12 mouse cellular contexts compared by ENCODE assay signal in genomic region chr10:25426058-25426457, GRCm38 (mm10).
DNase-seq lines count a peak whose midpoint lies in the region; ATAC-seq and TF ChIP-seq lines count a peak whose summit lies in the region.
"Had no signal": no experiment of that assay in that cellular context is flagged by ENCODE, and none has a peak within 500 bp of the region (broad histone marks: within the 10 kb centered on the region; RNA-seq: fewer than 3 reads in every experiment).

No protein-coding gene starts in this region.

- H3K27ac ChIP-seq in cortical plate, adult 2 months (ENCODE audit: insufficient read depth, low read length) = peak overlapping the region; percentile 50; the same call in 1 of the 2 replicates
- H3K27ac ChIP-seq in lung, embryonic 15.5 days = peak overlapping the region; percentile 91
- H3K27ac ChIP-seq: forebrain, embryonic 15.5 days; neural tube, embryonic 13.5 days had no signal

- ATAC-seq in lung, embryonic 15.5 days (ENCODE audit: borderline replicate concordance, extremely low read depth, low FRiP score, low TSS enrichment) = peak; percentile 81
- no peak for ATAC-seq in CD4-positive, CD25-positive, alpha-beta regulatory T cell, adult 4 months
- ATAC-seq: forebrain, embryonic 15.5 days; inflammation-experienced regulatory T-cells, adult 6 months had no signal

- intact Hi-C loops in heart, postnatal 25 days (cut with DNase I) = no loop called here
- intact Hi-C loops in heart, postnatal 36 days (cut with DNase I) = no loop called here

- no peak overlapping the region for H3K4me3 ChIP-seq in cortical plate, adult 2 months (ENCODE audit: insufficient read depth, low read length)
- H3K4me3 ChIP-seq in lung, embryonic 15.5 days = no peak overlapping the region
- H3K4me3 ChIP-seq: forebrain, embryonic 15.5 days; neural tube, embryonic 13.5 days had no signal

- no peak overlapping the region for H3K9ac ChIP-seq in lung, embryonic 15.5 days
- H3K9ac ChIP-seq: forebrain, embryonic 15.5 days; neural tube, embryonic 13.5 days had no signal

- 22% methylated on average over 1 of the region's 1 CpGs for WGBS in lung, embryonic 15.5 days

- DNase-seq in heart, adult 18-20 months = peak; percentile 57 to 74
- DNase-seq in heart, postnatal 25 days (ENCODE audit: low spot score) = no peak
- peak; percentile 55 to 60 for DNase-seq in heart, postnatal 36 days
- no peak for DNase-seq in cerebellum, postnatal 10 days
- no peak for DNase-seq in right cerebral cortex, postnatal 14 days
- DNase-seq: cerebellum, adult 8-10 months had no signal

- 0 out of 2 replicates have a peak overlapping the region, but pooled peaks have one; percentile 1 for H3K4me2 ChIP-seq in lung, embryonic 15.5 days
- H3K4me2 ChIP-seq: forebrain, embryonic 15.5 days; neural tube, embryonic 13.5 days had no signal

- no peak for TF ChIP-seq CTCF in cortical plate, adult 2 months (IDR thresholded peaks at IDR 0.05; ENCODE audit: extremely low read depth, insufficient read depth, low read length)

- no peaks in the 10 kb centered on the region for H3K27me3 ChIP-seq in lung, embryonic 15.5 days
- H3K27me3 ChIP-seq: forebrain, embryonic 15.5 days; neural tube, embryonic 13.5 days had no signal

- H3K9me3 ChIP-seq in lung, embryonic 15.5 days = no peaks in the 10 kb centered on the region
- H3K9me3 ChIP-seq: forebrain, embryonic 15.5 days; neural tube, embryonic 13.5 days had no signal

- no peaks in the 10 kb centered on the region for H3K36me3 ChIP-seq in lung, embryonic 15.5 days
- H3K36me3 ChIP-seq: forebrain, embryonic 15.5 days; neural tube, embryonic 13.5 days had no signal

- TF ChIP-seq POLR2A in cortical plate, adult 2 months (IDR thresholded peaks at IDR 0.05; ENCODE audit: extremely low read depth, insufficient read depth, low read length) = no peak

- peaks cover 2% of the 10 kb centered on the region; the same call in 1 of the 2 replicates for H3K4me1 ChIP-seq in cortical plate, adult 2 months (ENCODE audit: control insufficient read depth, insufficient read depth, low read length)
- H3K4me1 ChIP-seq in lung, embryonic 15.5 days = peaks cover 47% of the 10 kb centered on the region

Comparison
In these comparisons a context has a peak if more than half of its experiments do, and no peak if none do; other contexts are left out.
1. DNase-seq: peak in heart, adult 18-20 months (2 of 2) and heart, postnatal 36 days (2 of 2); none in heart, postnatal 25 days (single experiment), cerebellum, postnatal 10 days (0 of 2) and right cerebral cortex, postnatal 14 days (single experiment).